Mouse (Mus musculus) limb, embryonic 14.5 days (tissue): Measurements from ENCODE around the gene Bcor. TPM values are rescaled to one million over a fixed set of nuclear protein-coding genes. Genes with fewer than 3 reads are reported as not detected.

Experiments used
- ATAC-seq: fragments of 200-750 bp; cut with Nextera tagmentation; 2 replicates; pipeline ENCODE4 v1.8.0; 2017; ENCODE audit warnings: low read depth, moderate number of reproducible peaks, moderate TSS enrichment; ENCODE audit not compliant: low FRiP score
- DNase-seq: peaks from one replicate; pipeline ENCODE4 v3.0.0-alpha.2; 2015; ENCODE audit warnings: low spot score
- H3K27ac ChIP-seq: fragments of 300-500 bp; sonication (generic); replicated peaks from 2 replicates; pipeline ENCODE4 v1.5.1; 2014; ENCODE audit warnings: low read depth, mild to moderate bottlenecking, low read length, moderate library complexity, mixed read lengths
- H3K27me3 ChIP-seq: fragments of 300-500 bp; sonication (generic); 2 replicates; pipeline ENCODE4 v1.6.1; 2014; ENCODE audit warnings: low read length, mixed read lengths; ENCODE audit not compliant: control insufficient read depth, insufficient read depth
- H3K36me3 ChIP-seq: fragments of 300-500 bp; sonication (generic); 2 replicates; pipeline ENCODE4 v1.6.1; 2014; ENCODE audit warnings: mild to moderate bottlenecking, low read length, moderate library complexity, mixed read lengths; ENCODE audit not compliant: control insufficient read depth, insufficient read depth
- H3K4me1 ChIP-seq: fragments of 300-500 bp; sonication (generic); 2 replicates; pipeline ENCODE4 v1.6.1; 2014; ENCODE audit warnings: antibody characterized with exemption, low read length, mixed read lengths; ENCODE audit not compliant: control insufficient read depth, insufficient read depth
- H3K4me2 ChIP-seq: fragments of 300-500 bp; sonication (generic); replicated peaks from 2 replicates; pipeline ENCODE4 v1.6.1; 2014; ENCODE audit warnings: low read depth, mild to moderate bottlenecking, low read length, moderate library complexity; ENCODE audit not compliant: severe bottlenecking
- H3K4me3 ChIP-seq: fragments of 300-500 bp; sonication (generic); replicated peaks from 2 replicates; pipeline ENCODE4 v1.5.1; 2014; ENCODE audit warnings: low read length
- H3K9ac ChIP-seq: fragments of 300-500 bp; sonication (generic); 2 replicates; pipeline ENCODE4 v1.6.1; 2014; ENCODE audit warnings: mild to moderate bottlenecking, low read depth, low read length, moderate library complexity; ENCODE audit not compliant: severe bottlenecking
- H3K9me3 ChIP-seq: fragments of 300-500 bp; sonication (generic); 2 replicates; pipeline ENCODE4 v1.6.1; 2016; ENCODE audit warnings: low read length; ENCODE audit not compliant: control insufficient read depth
- POLR2A ChIP-seq: fragments of 200-500 bp; IDR thresholded peaks from 2 replicates; pipeline ENCODE4 v1.8.0; 2012; ENCODE audit warnings: inconsistent platforms, mild to moderate bottlenecking, moderate library complexity, borderline replicate concordance; ENCODE audit not compliant: insufficient read depth, insufficient read length; ENCODE audit errors: extremely low read depth
- WGBS: fragments of 180-500 bp; shearing (Covaris S2); extraction: QIAGEN DNeasy Blood & Tissue Kit; methylation state at CpG from one replicate; pipeline ENCODE4 v1.1.7; 2014; 5-methylcytosine and 5-hydroxymethylcytosine counted together
- polyA plus RNA-seq, 2 experiments: library from polyadenylated mRNA; depleted of rRNA in 1 of 2; stranded (reverse) in 1 of 2; unstranded in 1 of 2; fragments of >200 nt; fragmentation: Nextera tagmentation in 1 of 2; extraction: Ambion mirVana in 1 of 2; gene quantifications; 2 replicates each; pipeline versions ENCODE4 v1.2.1 to v1.2.3; 2012 to 2014

Gene Bcor
- polyA plus RNA-seq, 2 experiments = 17.0 to 20.0 TPM

GRCm38 (mm10) chrX:12090871-12091404, 69.2 kb downstream of the Bcor start:
- no peak for TF ChIP-seq POLR2A
- Histone ChIP-seq H3K27ac (peak overlapping the region; percentile 84), H3K27me3 (peaks cover 39% of the 10 kb centered on the region), H3K4me1 (peaks cover 14% of the 10 kb centered on the region), H3K36me3 (no peaks in the 10 kb centered on the region), H3K9ac (peak overlapping the region; percentile 64), H3K4me3 (peak overlapping the region; percentile 47), H3K9me3 (no peaks in the 10 kb centered on the region), H3K4me2 (peak overlapping the region; percentile 81)
- 12% methylated on average over 17 of the region's 47 CpGs for WGBS
- ATAC-seq = peak; percentile 62
- DNase-seq = peak; percentile 77

GRCm38 (mm10) chrX:12090151-12090870, 69.8 kb downstream of the Bcor start:
- no peak for DNase-seq
- Histone ChIP-seq H3K4me1 (peaks cover 14% of the 10 kb centered on the region), H3K9me3 (no peaks in the 10 kb centered on the region), H3K4me3 (peak overlapping the region; percentile 47), H3K9ac (no peak overlapping the region), H3K36me3 (no peaks in the 10 kb centered on the region), H3K27me3 (peaks cover 42% of the 10 kb centered on the region), H3K27ac (peak overlapping the region; percentile 84; the same call in 1 of the 2 replicates), H3K4me2 (peak overlapping the region; percentile 81)
- 6% methylated on average over 36 of the region's 37 CpGs for WGBS
- peak; percentile 5; the same call in 1 of the 2 replicates for ATAC-seq
- TF ChIP-seq POLR2A = no peak

- Histone ChIP-seq H3K27me3 (peaks cover 44% of the 10 kb centered on the region), H3K4me1 (peaks cover 14% of the 10 kb centered on the region), H3K27ac (no peak overlapping the region), H3K4me2 (peak overlapping the region; percentile 81), H3K9me3 (no peaks in the 10 kb centered on the region), H3K36me3 (no peaks in the 10 kb centered on the region), H3K9ac (no peak overlapping the region), H3K4me3 (peak overlapping the region; percentile 47)
- TF ChIP-seq POLR2A = no peak
- 4% methylated on average over 40 of the region's 52 CpGs for WGBS
- no peak for ATAC-seq
- no peak for DNase-seq
Measured at GRCm38 (mm10) chrX:12089353-12090081, 70.6 kb downstream of the Bcor start.

- H3K9ac ChIP-seq = no peak overlapping the region
- H3K4me1 ChIP-seq = peaks cover 14% of the 10 kb centered on the region
- H3K27ac ChIP-seq = peak overlapping the region; percentile 86
- H3K4me3 ChIP-seq = peak overlapping the region; percentile 47
- no peaks in the 10 kb centered on the region for H3K36me3 ChIP-seq
- no peak for TF ChIP-seq POLR2A
- H3K9me3 ChIP-seq = no peaks in the 10 kb centered on the region
- H3K27me3 ChIP-seq = peaks cover 44% of the 10 kb centered on the region
- H3K4me2 ChIP-seq = peak overlapping the region; percentile 81
- DNase-seq (no peak), ATAC-seq (no peak)
- 3% methylated on average over 13 of the region's 13 CpGs for WGBS
Measured at GRCm38 (mm10) chrX:12089027-12089340, 71.2 kb downstream of the Bcor start.

DNA sequence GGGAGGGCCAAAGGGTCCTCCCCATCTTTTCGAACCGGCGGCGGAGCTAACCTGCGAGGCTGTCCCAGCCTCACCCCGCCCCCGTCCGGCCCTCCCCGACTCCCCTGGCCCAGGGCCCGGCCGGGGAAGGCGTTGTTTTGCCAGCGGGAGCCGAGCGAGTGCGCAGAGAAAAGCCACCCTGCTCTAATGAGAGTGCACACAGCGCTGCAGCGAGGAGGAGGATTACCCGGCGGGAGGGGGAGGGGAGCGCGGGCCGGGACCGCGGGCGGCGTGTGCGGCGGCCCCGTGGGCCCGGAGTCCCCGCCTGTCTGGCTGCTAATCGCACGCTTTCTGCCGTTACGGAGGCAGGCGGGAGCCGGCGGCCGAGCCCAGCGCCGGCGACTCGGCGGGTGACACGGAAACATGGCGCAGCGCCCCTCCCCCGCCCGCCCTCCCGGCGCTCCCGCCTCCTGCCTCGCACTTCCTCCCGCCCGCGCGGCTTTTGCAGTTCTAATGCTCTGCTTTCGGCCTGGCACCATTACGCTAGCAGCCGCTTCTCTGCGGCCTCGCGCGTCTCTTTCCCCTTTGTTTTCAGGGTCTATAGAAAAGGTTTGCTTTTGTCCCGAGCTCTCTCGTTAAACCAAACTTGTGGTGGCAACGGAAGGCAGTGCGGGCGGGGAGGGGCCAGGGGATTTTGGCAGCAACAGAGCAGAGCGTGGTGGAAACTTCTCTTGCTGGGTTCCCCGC, 71.7 kb downstream of the Bcor start:
- Histone ChIP-seq H3K4me1 (peaks cover 18% of the 10 kb centered on the region), H3K27ac (peak overlapping the region; percentile 86), H3K36me3 (no peaks in the 10 kb centered on the region), H3K4me3 (peak overlapping the region; percentile 47), H3K9me3 (no peaks in the 10 kb centered on the region), H3K9ac (peak overlapping the region; percentile 45), H3K27me3 (peaks cover 49% of the 10 kb centered on the region), H3K4me2 (peak overlapping the region; percentile 81)
- 3% methylated on average over 16 of the region's 72 CpGs for WGBS
- no peak for TF ChIP-seq POLR2A
- DNase-seq = no peak
- peak; percentile 39; the same call in 1 of the 2 replicates for ATAC-seq
